Mouse (Mus musculus) thymus, adult 2 months (tissue): ENCODE measurements at regions not wholly inside any gene's neighbourhood (a gene's known extent, or its start where the extent isn't known, plus 50 kb on each side); places are given as distances from the start of the nearest gene placed in this dataset.

Source experiments
- CTCF ChIP-seq: fragments of 200-500 bp; IDR thresholded peaks from 2 replicates; pipeline ENCODE4 v1.5.1; 2012; ENCODE audit warnings: mild to moderate bottlenecking, control low read depth, low read length, moderate library complexity, borderline replicate concordance; ENCODE audit not compliant: control insufficient read depth, poor library complexity, insufficient read depth; ENCODE audit errors: extremely low read depth
- POLR2A ChIP-seq: fragments of 200-500 bp; IDR thresholded peaks from 2 replicates; pipeline ENCODE4 v1.6.1; 2012; ENCODE audit warnings: mild to moderate bottlenecking, low read length, control low read depth, moderate library complexity; ENCODE audit not compliant: control insufficient read depth, poor library complexity, insufficient read depth; ENCODE audit errors: extremely low read depth

- no peak for TF ChIP-seq POLR2A
- TF ChIP-seq CTCF = no peak
Observed at GRCm38 (mm10) chr6:50970770-50971169, 316.5 kb upstream of the Npvf start.
